Mouse (Mus musculus) gastrocnemius, postnatal 36 days (tissue): ENCODE results near the gene Pck2. TPM values are rescaled to one million over a fixed set of nuclear protein-coding genes. Genes with fewer than 3 reads are reported as not detected.

Experiments used
- DNase-seq, 2 experiments: peaks; one replicate each; pipeline ENCODE4 v3.0.0; 2022
- intact Hi-C: fragments of 180-260 bp; cut with DNase I; formaldehyde crosslinking; loops from one replicate; pipeline ENCODE4 v1.15.1; 2025
- total RNA-seq, 2 experiments: library from RNA; stranded (reverse); gene quantifications; 2 replicates each; pipeline ENCODE4 v1.2.3; 2021

Pck2 gene
- total RNA-seq, 2 experiments from 2014 or later: 4.2 to 4.5 TPM

DNA sequence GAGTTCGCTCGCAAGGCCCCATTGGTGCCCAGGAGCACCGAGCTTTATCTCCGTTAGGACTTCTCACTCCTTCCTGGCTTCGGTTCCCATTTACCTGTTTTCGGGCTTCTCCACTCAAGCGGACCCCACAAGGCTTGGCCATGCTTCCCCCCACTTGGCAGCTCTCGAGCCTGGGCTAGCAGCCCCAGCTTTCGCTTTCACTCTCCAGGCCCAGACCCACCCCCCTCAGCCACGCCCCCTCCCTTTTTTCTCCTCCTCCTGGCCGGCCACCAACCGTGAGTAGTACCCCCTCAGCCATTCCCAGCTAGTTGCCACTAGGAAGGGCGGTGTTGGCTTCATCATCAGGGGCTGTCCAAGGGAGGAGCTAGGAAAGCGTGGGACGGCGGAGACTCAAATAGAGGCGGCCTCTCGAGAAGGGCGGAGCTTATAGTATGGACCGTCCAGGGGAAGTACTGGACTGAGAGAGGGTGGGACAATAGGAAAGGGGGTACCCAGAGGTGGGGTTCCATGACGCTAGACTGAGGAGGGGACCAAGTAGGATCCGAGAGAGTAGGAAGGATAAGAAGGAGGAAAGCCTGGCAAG, 50.8 kb downstream of the Pck2 start, which contains the start of gene Psme2:
TSS of gene Psme2 (minus strand) at position 366 of the 583 bp plus-strand sequence.
- intact Hi-C loops: loop anchor here (5.0 kb wide), 1 partner anchor 41 kb away; no protein-coding TSS in a partner anchor
- peak; percentile 89 to 93 for DNase-seq

DNA sequence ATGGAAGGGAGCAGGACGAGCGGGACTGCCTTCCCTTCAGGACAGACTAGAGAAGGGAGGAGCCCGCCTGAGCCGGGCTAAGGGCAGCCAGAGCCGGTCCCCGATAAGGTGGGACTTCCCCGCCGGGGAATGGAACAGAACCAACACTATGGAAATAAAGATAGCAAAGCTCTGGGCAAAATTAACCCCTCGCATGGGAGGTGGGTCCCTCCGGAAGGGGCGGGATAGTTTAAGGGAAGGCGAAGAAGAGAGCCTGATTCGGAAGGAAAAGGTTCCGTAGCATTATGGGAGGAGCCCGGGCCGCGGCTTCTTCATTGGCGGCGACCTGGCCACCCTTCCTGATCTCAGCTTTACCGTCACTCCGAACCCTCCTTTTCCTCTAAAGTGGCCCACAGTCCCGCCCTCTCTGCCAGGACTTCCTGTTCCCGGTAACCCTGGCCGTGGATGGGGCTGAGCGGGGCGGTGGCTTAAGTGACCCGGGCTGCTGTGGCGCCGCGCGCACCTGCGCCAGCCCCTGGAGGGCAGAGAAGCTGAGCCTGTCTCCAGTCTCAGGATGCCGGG, 51.3 kb downstream of the Pck2 start, which contains the start of gene Rnf31:
TSS of gene Rnf31 (plus strand) at position 378 of the 561 bp plus-strand sequence.
- peak; percentile 91 to 93 for DNase-seq
- intact Hi-C loops: loop anchor here (5.0 kb wide), 1 partner anchor 41 kb away; no protein-coding TSS in a partner anchor

DNA sequence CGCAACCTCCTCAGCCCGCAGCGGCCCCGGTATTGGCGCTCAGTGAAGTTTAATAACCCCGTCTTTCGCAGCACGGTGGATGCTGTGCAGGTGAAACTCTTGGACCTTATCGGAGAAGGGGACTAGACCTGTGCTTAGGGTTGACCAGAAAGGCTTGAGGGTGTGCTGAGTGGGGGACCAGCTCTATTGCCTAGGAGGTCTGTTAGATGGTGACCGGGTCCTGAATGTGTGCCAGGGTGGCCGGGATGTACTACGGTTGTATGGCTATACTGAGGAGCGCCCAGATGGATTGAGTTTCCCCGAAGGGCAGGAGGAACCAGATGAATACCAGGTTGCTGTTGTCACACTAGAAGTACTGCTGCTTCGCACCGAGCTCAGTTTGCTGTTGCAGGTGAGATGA, 52.2 kb downstream of the Pck2 start:
- intact Hi-C loops: loop anchor here (5.0 kb wide), 1 partner anchor 40 kb away; no protein-coding TSS in a partner anchor
- DNase-seq: no peak

DNA sequence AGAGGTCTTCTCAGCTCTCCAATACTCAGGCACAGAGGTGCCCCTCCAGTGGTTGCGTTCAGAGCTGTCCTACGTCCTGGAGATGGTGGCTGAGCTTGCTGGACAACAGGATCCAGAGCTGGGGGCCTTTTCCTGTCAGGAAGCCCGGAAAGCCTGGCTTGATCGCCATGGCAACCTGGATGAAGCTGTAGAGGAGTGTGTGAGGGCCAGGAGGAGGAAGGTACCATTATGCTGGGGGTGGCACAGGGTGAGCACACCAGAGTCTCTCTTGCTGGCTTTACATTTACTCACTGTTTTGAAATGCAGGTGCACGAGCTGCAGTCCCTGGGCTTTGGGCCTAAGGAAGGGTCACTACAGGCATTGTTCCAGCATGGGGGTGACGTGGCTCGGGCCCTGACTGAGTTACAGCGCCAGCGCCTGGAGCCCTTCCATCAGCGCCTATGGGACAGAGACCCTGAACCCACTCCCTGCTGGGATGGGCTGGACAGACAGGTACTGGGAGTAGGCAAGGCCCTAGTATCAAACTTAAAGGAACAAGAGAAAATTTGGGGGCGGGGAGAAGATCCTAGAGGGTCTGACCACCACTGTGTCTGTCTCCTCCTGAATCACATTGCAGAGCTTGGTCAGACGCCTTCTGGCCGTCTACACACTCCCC, 56.1 kb downstream of the Pck2 start:
- DNase-seq: no peak
- intact Hi-C loops: no loop called here

DNA sequence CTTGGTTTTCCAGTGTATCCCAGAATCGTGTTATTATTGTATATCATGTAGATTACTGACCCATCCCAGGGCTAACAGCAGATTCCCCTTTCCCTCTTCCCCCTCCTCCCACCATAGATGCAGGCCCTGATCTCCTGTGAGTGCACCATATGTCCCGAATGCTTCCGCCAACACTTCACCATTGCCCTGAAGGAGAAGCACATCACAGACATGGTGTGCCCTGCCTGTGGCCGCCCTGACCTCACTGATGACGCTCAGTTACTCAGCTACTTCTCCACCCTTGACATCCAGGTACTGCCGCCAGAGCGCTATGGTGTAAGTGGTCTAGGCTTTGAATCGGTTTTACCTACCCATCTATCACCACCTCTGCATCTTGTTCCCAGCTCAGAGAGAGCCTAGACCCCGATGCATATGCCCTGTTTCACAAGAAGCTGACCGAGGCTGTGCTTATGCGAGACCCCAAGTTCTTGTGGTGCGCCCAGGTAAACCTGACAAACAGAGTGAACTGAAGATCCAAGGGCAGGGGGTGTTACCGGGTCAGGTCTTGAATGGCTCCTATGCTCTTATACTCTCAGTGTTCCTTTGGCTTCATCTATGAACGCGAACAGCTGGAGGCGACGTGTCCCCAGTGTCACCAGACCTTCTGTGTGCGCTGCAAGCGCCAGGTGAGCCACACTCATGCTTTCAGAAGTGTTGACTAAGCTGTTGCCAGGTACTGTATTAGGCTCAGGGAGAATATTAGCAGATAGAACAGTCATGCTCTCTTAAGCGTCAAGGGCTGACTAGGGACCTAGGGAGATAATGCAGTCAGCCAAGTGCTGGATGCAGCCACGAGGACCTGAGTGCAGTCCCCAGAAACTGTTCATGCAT, 58.7 kb downstream of the Pck2 start:
- intact Hi-C loops: no loop called here
- no peak for DNase-seq

Other genes starting within 250 kb of the Pck2 start
- gene Dhrs4, start 61.5 kb upstream of the Pck2 start, total RNA-seq: 10 to 100 TPM; 43.3 to 50.8 TPM
- under 1 TPM; 0.47 to 0.89 TPM for gene Carmil3, start 49.6 kb upstream of the Pck2 start, total RNA-seq
- not detected for gene Cpne6, start 29.8 kb upstream of the Pck2 start, total RNA-seq
- gene Nrl, start 15.3 kb upstream of the Pck2 start, total RNA-seq: not detected
- gene Dcaf11, start 19.7 kb downstream of the Pck2 start, total RNA-seq: 100 to 1,000 TPM; 102 to 123 TPM
- not detected for gene A730061H03Rik, start 20.1 kb downstream of the Pck2 start, total RNA-seq
- gene Fitm1, start 35.4 kb downstream of the Pck2 start, total RNA-seq: 100 to 1,000 TPM; 296 to 299 TPM
- gene Psme1, start 37.9 kb downstream of the Pck2 start, total RNA-seq: 10 to 100 TPM; 67.4 to 69.7 TPM
- gene Emc9, start 45.0 kb downstream of the Pck2 start, total RNA-seq: 10 to 100 TPM; 29.6 to 34.6 TPM
- 10 to 100 TPM; 55.2 to 59.5 TPM for gene Psme2, start 50.8 kb downstream of the Pck2 start, total RNA-seq
- 10 to 100 TPM; 18.8 to 19.6 TPM for gene Rnf31, start 51.4 kb downstream of the Pck2 start, total RNA-seq
- gene Irf9, start 63.3 kb downstream of the Pck2 start, total RNA-seq: 1 to 10 TPM; 4.1 to 4.6 TPM
- gene Rec8, start 77.8 kb downstream of the Pck2 start, total RNA-seq: not detected
- 10 to 100 TPM; 62.1 to 66.9 TPM for gene Ipo4, start 95.7 kb downstream of the Pck2 start, total RNA-seq
- 1 to 10 TPM in 1 of 2 experiments, not detected in 1; 1.0 TPM for gene Gm49378, start 97.6 kb downstream of the Pck2 start, total RNA-seq
- gene Tm9sf1, start 103.5 kb downstream of the Pck2 start, total RNA-seq: 10 to 100 TPM; 15.0 to 15.2 TPM
- under 1 TPM in 1 of 2 experiments, not detected in 1; 0.23 TPM for gene Tssk4, start 109.9 kb downstream of the Pck2 start, total RNA-seq
- 10 to 100 TPM; 14.2 to 16.8 TPM for gene Mdp1, start 120.2 kb downstream of the Pck2 start, total RNA-seq
- gene Gmpr2, start 131.7 kb downstream of the Pck2 start, total RNA-seq: 1 to 10 TPM; 1.9 to 2.6 TPM
- gene Nedd8, start 131.9 kb downstream of the Pck2 start, total RNA-seq: 100 to 1,000 TPM; 174 to 184 TPM
- 10 to 100 TPM in 1 of 2 experiments, 1 to 10 TPM in 1; 9.4 to 10.8 TPM for gene Tinf2, start 141.6 kb downstream of the Pck2 start, total RNA-seq
- not detected for gene Tgm1, start 173.7 kb downstream of the Pck2 start, total RNA-seq
- 1 to 10 TPM; 8.9 to 9.4 TPM for gene Rabggta, start 182.0 kb downstream of the Pck2 start, total RNA-seq
- 10 to 100 TPM; 27.3 to 35.9 TPM for gene Dhrs1, start 205.4 kb downstream of the Pck2 start, total RNA-seq
- gene Nop9, start 205.4 kb downstream of the Pck2 start, total RNA-seq: 10 to 100 TPM; 10.5 to 11.8 TPM
- not detected for gene Cideb, start 218.2 kb downstream of the Pck2 start, total RNA-seq
- gene Ltb4r2, start 221.2 kb downstream of the Pck2 start, total RNA-seq: not detected
- gene Ltb4r1, start 225.7 kb downstream of the Pck2 start, total RNA-seq: not detected
- 1 to 10 TPM; 5.3 to 6.5 TPM for gene Adcy4, start 243.8 kb downstream of the Pck2 start, total RNA-seq
- under 1 TPM; 0.59 to 0.67 TPM for gene Ripk3, start 248.6 kb downstream of the Pck2 start, total RNA-seq